Mouse (Mus musculus): Measurements from ENCODE around the gene Inpp4a. TPM values are rescaled to one million over a fixed set of nuclear protein-coding genes. Genes with fewer than 3 reads are reported as not detected.

Gene Inpp4a
- polyA plus RNA-seq, 1 experiment from 2014 or later = 5.5 TPM

DNA sequence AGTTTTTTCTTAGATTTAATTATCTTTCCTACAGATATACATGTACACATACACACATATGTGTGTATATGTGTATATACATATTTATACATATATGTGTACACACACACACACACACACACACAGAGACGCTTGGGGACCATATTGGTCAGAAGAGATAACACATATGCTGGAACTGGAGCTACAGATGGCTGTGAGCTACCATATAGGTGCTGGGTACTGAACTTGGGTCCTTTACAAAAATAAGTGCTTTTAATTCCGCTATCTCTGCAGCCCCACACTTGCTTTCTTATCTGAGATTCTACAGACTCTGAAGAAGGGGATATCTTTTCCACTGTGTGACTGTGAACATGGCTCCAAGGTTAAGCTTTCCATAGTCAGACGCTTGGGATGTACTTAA, 43.6 kb downstream of the Inpp4a start:
- Histone ChIP-seq H3K9ac (ENCODE audit: low read depth, low read length) (no peak overlapping the region), H3K27me3 (ENCODE audit: control insufficient read depth, insufficient read depth, low read depth, low read length) (no peaks in the 10 kb centered on the region), H3K36me3 (ENCODE audit: control insufficient read depth, insufficient read depth) (no peaks in the 10 kb centered on the region), H3K27ac (ENCODE audit: low read length) (no peak overlapping the region), H3K9me3 (replicated peaks; ENCODE audit: control insufficient read depth, low read length) (no peaks in the 10 kb centered on the region), H3K4me1 (ENCODE audit: control insufficient read depth, low read depth, low read length) (peaks cover 6% of the 10 kb centered on the region), H3K4me3 (ENCODE audit: low read depth, low read length) (no peak overlapping the region), H3K4me2 (ENCODE audit: low read depth, low read length) (no peak overlapping the region)
- WGBS (ENCODE audit: insufficient replicate concordance) = 30% methylated on average over 3 of the region's 3 CpGs
- no peak for ATAC-seq (ENCODE audit: low read depth)

DNA sequence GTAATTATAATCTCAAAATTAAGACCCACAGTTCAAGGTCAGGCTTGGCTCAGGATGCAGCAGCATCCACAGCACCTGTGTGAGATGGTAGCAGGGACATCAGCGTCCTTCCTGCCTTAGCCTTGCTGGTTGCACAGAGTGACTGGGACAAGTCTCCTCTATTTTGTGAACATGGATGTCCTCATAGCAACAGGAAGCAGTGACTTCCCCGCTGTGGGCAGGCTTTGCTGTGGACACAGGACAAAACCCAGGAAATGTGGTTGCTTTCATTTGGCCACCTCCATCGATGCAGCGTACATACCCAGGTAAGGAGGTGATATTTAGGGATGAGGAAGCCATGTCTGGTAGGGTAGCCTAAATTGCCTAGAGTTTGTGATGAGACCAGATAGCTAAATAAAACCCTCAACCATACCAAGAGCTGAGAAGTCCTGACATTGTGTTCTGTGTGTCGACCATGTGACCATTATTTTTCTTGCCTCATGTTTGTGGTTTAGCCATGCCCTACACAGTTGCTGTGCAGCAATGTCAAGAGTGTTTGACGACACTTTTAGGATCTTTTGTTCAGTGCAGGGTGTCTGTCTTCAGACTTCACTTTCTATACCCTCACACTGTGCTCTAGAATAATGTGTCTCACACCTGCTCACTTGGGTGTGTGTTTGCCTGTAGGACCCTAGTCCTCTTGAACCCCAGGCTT, 44.7 kb downstream of the Inpp4a start:
- H3K36me3 ChIP-seq (ENCODE audit: control insufficient read depth, insufficient read depth) = no peaks in the 10 kb centered on the region
- H3K4me1 ChIP-seq (ENCODE audit: control insufficient read depth, low read depth, low read length) = peaks cover 6% of the 10 kb centered on the region
- H3K27ac ChIP-seq (ENCODE audit: low read length) = peak overlapping the region; percentile 4; the same call in 1 of the 2 replicates
- ATAC-seq (ENCODE audit: low read depth) = no peak
- H3K27me3 ChIP-seq (ENCODE audit: control insufficient read depth, insufficient read depth, low read depth, low read length) = no peaks in the 10 kb centered on the region
- no peaks in the 10 kb centered on the region for H3K9me3 ChIP-seq (replicated peaks; ENCODE audit: control insufficient read depth, low read length)
- 36% methylated on average over 6 of the region's 6 CpGs for WGBS (ENCODE audit: insufficient replicate concordance)
- H3K4me3 ChIP-seq (ENCODE audit: low read depth, low read length) = no peak overlapping the region
- H3K9ac ChIP-seq (ENCODE audit: low read depth, low read length) = no peak overlapping the region
- H3K4me2 ChIP-seq (ENCODE audit: low read depth, low read length) = no peak overlapping the region

DNA sequence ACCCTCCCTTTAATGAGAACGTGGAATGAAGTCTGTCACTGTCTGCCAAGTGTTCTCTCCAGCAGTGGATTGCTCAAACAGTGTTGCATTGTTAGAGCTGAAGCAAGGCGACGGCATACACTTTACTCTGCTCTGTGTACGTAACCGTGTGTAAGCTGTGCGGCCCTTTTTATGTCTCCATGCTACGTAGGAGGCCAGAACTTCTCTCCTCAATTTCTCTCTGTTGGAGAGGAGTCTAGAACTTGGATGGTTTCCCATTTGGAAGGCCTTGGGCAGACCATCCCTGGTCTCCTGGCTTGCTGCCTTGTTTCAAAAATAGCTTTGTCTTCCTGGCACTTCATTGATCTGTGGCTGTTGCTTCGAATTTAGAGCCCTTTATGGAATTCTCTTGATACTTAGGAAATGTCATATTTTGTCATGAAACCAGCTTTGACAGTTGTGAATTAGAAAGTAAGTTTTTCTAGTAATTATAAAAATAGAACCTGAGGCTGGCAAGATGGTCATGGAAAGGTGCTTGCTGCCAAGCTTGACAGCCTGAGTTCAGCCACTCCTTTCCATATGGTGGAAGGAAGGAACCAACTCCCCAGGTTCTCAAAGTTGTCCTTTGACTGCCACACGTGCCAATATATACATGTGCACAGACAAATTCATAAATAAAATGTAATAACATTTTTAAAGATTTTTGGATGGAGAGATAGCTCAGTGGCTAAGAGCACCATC, 47.9 kb downstream of the Inpp4a start:
- no peak overlapping the region for H3K4me2 ChIP-seq (ENCODE audit: low read depth, low read length)
- no peak overlapping the region for H3K27ac ChIP-seq (ENCODE audit: low read length)
- H3K9ac ChIP-seq (ENCODE audit: low read depth, low read length) = no peak overlapping the region
- H3K27me3 ChIP-seq (ENCODE audit: control insufficient read depth, insufficient read depth, low read depth, low read length) = no peaks in the 10 kb centered on the region
- H3K4me1 ChIP-seq (ENCODE audit: control insufficient read depth, low read depth, low read length) = peaks cover 5% of the 10 kb centered on the region
- H3K36me3 ChIP-seq (ENCODE audit: control insufficient read depth, insufficient read depth) = no peaks in the 10 kb centered on the region
- no peak overlapping the region for H3K4me3 ChIP-seq (ENCODE audit: low read depth, low read length)
- WGBS (ENCODE audit: insufficient replicate concordance) = 52% methylated on average over 9 of the region's 9 CpGs
- peak; percentile 44 for ATAC-seq (ENCODE audit: low read depth)
- H3K9me3 ChIP-seq (replicated peaks; ENCODE audit: control insufficient read depth, low read length) = no peaks in the 10 kb centered on the region

GRCm38 (mm10) chr1:37350886-37351651, 51.4 kb downstream of the Inpp4a start:
- Histone ChIP-seq H3K4me2 (ENCODE audit: low read depth, low read length) (no peak overlapping the region), H3K4me1 (ENCODE audit: control insufficient read depth, low read depth, low read length) (no peaks in the 10 kb centered on the region), H3K9ac (ENCODE audit: low read depth, low read length) (peak overlapping the region; percentile 5; the same call in 1 of the 2 replicates), H3K36me3 (ENCODE audit: control insufficient read depth, insufficient read depth) (no peaks in the 10 kb centered on the region), H3K27ac (ENCODE audit: low read length) (peak overlapping the region; percentile 59; the same call in 1 of the 2 replicates), H3K27me3 (ENCODE audit: control insufficient read depth, insufficient read depth, low read depth, low read length) (no peaks in the 10 kb centered on the region), H3K4me3 (ENCODE audit: low read depth, low read length) (no peak overlapping the region), H3K9me3 (replicated peaks; ENCODE audit: control insufficient read depth, low read length) (no peaks in the 10 kb centered on the region)
- peak; percentile 86 for ATAC-seq (ENCODE audit: low read depth)
- WGBS (ENCODE audit: insufficient replicate concordance) = 47% methylated on average over 7 of the region's 7 CpGs

DNA sequence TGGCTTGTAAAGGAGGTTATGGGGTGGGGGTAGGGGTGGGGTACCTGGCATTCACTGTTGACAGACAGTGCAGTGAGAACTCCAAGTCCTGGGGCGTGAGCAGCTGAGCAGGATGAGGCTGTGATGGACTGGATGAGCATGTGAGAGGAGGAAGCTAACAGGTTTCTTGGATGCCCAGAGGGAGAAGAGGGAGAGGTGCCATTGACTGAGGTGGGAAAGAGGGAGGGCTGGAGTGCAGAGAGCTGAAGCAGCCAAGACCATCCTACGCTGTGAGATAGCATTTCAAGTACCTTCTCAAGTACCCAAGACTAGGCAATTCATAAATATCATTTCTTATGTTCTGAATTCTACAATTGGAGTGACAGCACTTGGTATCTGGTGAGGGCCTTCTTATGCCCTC, 52.3 kb downstream of the Inpp4a start:
- ATAC-seq (ENCODE audit: low read depth) = no peak
- H3K4me1 ChIP-seq (ENCODE audit: control insufficient read depth, low read depth, low read length) = no peaks in the 10 kb centered on the region
- H3K4me3 ChIP-seq (ENCODE audit: low read depth, low read length) = no peak overlapping the region
- no peak overlapping the region for H3K4me2 ChIP-seq (ENCODE audit: low read depth, low read length)
- no peak overlapping the region for H3K9ac ChIP-seq (ENCODE audit: low read depth, low read length)
- no peak overlapping the region for H3K27ac ChIP-seq (ENCODE audit: low read length)
- WGBS (ENCODE audit: insufficient replicate concordance) = 55% methylated on average over 2 of the region's 2 CpGs
- H3K9me3 ChIP-seq (replicated peaks; ENCODE audit: control insufficient read depth, low read length) = no peaks in the 10 kb centered on the region
- no peaks in the 10 kb centered on the region for H3K27me3 ChIP-seq (ENCODE audit: control insufficient read depth, insufficient read depth, low read depth, low read length)
- no peaks in the 10 kb centered on the region for H3K36me3 ChIP-seq (ENCODE audit: control insufficient read depth, insufficient read depth)

GRCm38 (mm10) chr1:37353456-37353855, 53.8 kb downstream of the Inpp4a start:
- Histone ChIP-seq H3K36me3 (ENCODE audit: control insufficient read depth, insufficient read depth) (no peaks in the 10 kb centered on the region), H3K4me3 (ENCODE audit: low read depth, low read length) (no peak overlapping the region), H3K27me3 (ENCODE audit: control insufficient read depth, insufficient read depth, low read depth, low read length) (no peaks in the 10 kb centered on the region), H3K4me2 (ENCODE audit: low read depth, low read length) (no peak overlapping the region), H3K9me3 (replicated peaks; ENCODE audit: control insufficient read depth, low read length) (no peaks in the 10 kb centered on the region), H3K27ac (ENCODE audit: low read length) (no peak overlapping the region), H3K4me1 (ENCODE audit: control insufficient read depth, low read depth, low read length) (no peaks in the 10 kb centered on the region), H3K9ac (ENCODE audit: low read depth, low read length) (no peak overlapping the region)
- WGBS (ENCODE audit: insufficient replicate concordance) = 68% methylated on average over 4 of the region's 4 CpGs
- ATAC-seq (ENCODE audit: low read depth) = no peak

GRCm38 (mm10) chr1:37355492-37355891, 55.8 kb downstream of the Inpp4a start:
- Histone ChIP-seq H3K4me3 (ENCODE audit: low read depth, low read length) (no peak overlapping the region), H3K27ac (ENCODE audit: low read length) (no peak overlapping the region), H3K36me3 (ENCODE audit: control insufficient read depth, insufficient read depth) (no peaks in the 10 kb centered on the region), H3K9ac (ENCODE audit: low read depth, low read length) (no peak overlapping the region), H3K27me3 (ENCODE audit: control insufficient read depth, insufficient read depth, low read depth, low read length) (no peaks in the 10 kb centered on the region), H3K9me3 (replicated peaks; ENCODE audit: control insufficient read depth, low read length) (no peaks in the 10 kb centered on the region), H3K4me1 (ENCODE audit: control insufficient read depth, low read depth, low read length) (no peaks in the 10 kb centered on the region), H3K4me2 (ENCODE audit: low read depth, low read length) (no peak overlapping the region)
- no peak for ATAC-seq (ENCODE audit: low read depth)
- 55% methylated on average over 3 of the region's 3 CpGs for WGBS (ENCODE audit: insufficient replicate concordance)

GRCm38 (mm10) chr1:37356305-37356704, 56.6 kb downstream of the Inpp4a start:
- H3K9ac ChIP-seq (ENCODE audit: low read depth, low read length) = no peak overlapping the region
- no peaks in the 10 kb centered on the region for H3K4me1 ChIP-seq (ENCODE audit: control insufficient read depth, low read depth, low read length)
- 59% methylated on average over 3 of the region's 3 CpGs for WGBS (ENCODE audit: insufficient replicate concordance)
- ATAC-seq (ENCODE audit: low read depth) = no peak
- H3K36me3 ChIP-seq (ENCODE audit: control insufficient read depth, insufficient read depth) = no peaks in the 10 kb centered on the region
- no peak overlapping the region for H3K27ac ChIP-seq (ENCODE audit: low read length)
- no peak overlapping the region for H3K4me3 ChIP-seq (ENCODE audit: low read depth, low read length)
- no peaks in the 10 kb centered on the region for H3K9me3 ChIP-seq (replicated peaks; ENCODE audit: control insufficient read depth, low read length)
- H3K27me3 ChIP-seq (ENCODE audit: control insufficient read depth, insufficient read depth, low read depth, low read length) = no peaks in the 10 kb centered on the region
- H3K4me2 ChIP-seq (ENCODE audit: low read depth, low read length) = no peak overlapping the region

- Histone ChIP-seq H3K9ac (ENCODE audit: low read depth, low read length) (no peak overlapping the region), H3K4me1 (ENCODE audit: control insufficient read depth, low read depth, low read length) (no peaks in the 10 kb centered on the region), H3K27ac (ENCODE audit: low read length) (no peak overlapping the region), H3K4me3 (ENCODE audit: low read depth, low read length) (no peak overlapping the region), H3K36me3 (ENCODE audit: control insufficient read depth, insufficient read depth) (no peaks in the 10 kb centered on the region), H3K27me3 (ENCODE audit: control insufficient read depth, insufficient read depth, low read depth, low read length) (no peaks in the 10 kb centered on the region), H3K4me2 (ENCODE audit: low read depth, low read length) (no peak overlapping the region), H3K9me3 (replicated peaks; ENCODE audit: control insufficient read depth, low read length) (no peaks in the 10 kb centered on the region)
- ATAC-seq (ENCODE audit: low read depth) = no peak
- 61% methylated on average over 6 of the region's 6 CpGs for whole genome bisulfite sequencing (ENCODE audit: insufficient replicate concordance)
These were observed 57.5 kb downstream of the Inpp4a start for GRCm38 (mm10) chr1:37357173-37357572.
